Mouse (Mus musculus): Measurements from ENCODE around the gene Pla2g3. TPM values are rescaled to one million over a fixed set of nuclear protein-coding genes. Genes with fewer than 3 reads are reported as not detected.
A peak's percentile ranks its signal among the peaks of the same experiment; 100 is the strongest.

The Pla2g3 gene
- polyA plus RNA-seq, 1 experiment from 2014 or later: 0.33 TPM

DNA sequence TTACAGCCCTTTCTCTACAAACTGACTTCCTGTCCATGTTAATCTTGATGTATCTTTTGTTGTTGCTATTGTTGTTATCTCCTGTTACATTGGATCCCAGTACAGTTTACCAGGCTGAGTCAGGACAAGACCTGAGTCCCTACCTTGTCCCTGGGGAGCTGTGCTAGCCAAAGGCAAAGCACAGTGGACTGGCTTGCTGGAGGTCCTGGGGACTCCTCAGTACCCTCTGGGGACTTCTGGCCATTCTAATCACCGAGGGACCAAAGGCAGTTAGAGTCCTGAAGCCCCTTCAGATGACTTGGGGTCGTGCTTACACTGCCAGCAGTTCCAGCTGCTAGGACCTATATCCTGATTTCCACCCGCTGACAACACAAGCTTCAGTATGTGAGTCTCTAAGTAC, 33.6 kb upstream of the Pla2g3 start:
- H3K9me3 ChIP-seq (ENCODE audit: control insufficient read depth, low read length): no peaks in the 10 kb centered on the region
- no peak overlapping the region for H3K9ac ChIP-seq (ENCODE audit: low read depth, low read length)
- 94% methylated on average over 3 of the region's 3 CpGs for WGBS
- H3K27me3 ChIP-seq (replicated peaks; ENCODE audit: control insufficient read depth, insufficient read depth, low read length): no peaks in the 10 kb centered on the region
- H3K4me2 ChIP-seq (ENCODE audit: low read depth, low read length): no peak overlapping the region
- H3K4me1 ChIP-seq (ENCODE audit: control insufficient read depth, insufficient read depth, low read length): peaks cover 16% of the 10 kb centered on the region
- ATAC-seq: no peak
- no peak overlapping the region for H3K27ac ChIP-seq (ENCODE audit: low read length)
- no peaks in the 10 kb centered on the region; the same call in 1 of the 2 replicates for H3K36me3 ChIP-seq (ENCODE audit: control insufficient read depth, insufficient read depth, low read length)
- no peak overlapping the region for H3K4me3 ChIP-seq (ENCODE audit: low read length)

DNA sequence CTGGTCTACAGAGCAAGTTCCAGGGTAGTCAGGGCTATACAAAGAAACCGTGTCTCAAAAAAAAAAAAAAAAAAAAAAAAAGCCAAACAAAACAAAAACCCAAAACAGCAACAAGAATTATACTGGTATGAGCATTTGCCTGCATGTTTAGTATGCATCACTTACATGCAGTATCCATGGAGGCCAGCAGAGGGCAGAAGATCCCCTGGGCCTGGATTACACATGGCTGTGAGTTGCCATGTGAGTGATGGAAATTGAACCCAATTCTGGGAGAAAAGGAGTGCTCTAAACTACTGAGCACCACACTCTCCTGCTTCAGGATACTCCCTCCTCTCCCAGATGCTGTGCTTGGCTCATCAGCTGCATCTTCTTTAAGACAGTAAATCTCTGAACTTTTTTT, 31.7 kb upstream of the Pla2g3 start:
- Histone ChIP-seq H3K4me1 (ENCODE audit: control insufficient read depth, insufficient read depth, low read length) (peaks cover 8% of the 10 kb centered on the region), H3K4me3 (ENCODE audit: low read length) (no peak overlapping the region), H3K4me2 (ENCODE audit: low read depth, low read length) (no peak overlapping the region), H3K36me3 (ENCODE audit: control insufficient read depth, insufficient read depth, low read length) (no peaks in the 10 kb centered on the region; the same call in 1 of the 2 replicates), H3K9ac (ENCODE audit: low read depth, low read length) (no peak overlapping the region), H3K27me3 (replicated peaks; ENCODE audit: control insufficient read depth, insufficient read depth, low read length) (no peaks in the 10 kb centered on the region), H3K27ac (ENCODE audit: low read length) (no peak overlapping the region), H3K9me3 (ENCODE audit: control insufficient read depth, low read length) (no peaks in the 10 kb centered on the region)
- 31% methylated on average over 1 of the region's 1 CpGs for WGBS
- ATAC-seq: no peak

DNA sequence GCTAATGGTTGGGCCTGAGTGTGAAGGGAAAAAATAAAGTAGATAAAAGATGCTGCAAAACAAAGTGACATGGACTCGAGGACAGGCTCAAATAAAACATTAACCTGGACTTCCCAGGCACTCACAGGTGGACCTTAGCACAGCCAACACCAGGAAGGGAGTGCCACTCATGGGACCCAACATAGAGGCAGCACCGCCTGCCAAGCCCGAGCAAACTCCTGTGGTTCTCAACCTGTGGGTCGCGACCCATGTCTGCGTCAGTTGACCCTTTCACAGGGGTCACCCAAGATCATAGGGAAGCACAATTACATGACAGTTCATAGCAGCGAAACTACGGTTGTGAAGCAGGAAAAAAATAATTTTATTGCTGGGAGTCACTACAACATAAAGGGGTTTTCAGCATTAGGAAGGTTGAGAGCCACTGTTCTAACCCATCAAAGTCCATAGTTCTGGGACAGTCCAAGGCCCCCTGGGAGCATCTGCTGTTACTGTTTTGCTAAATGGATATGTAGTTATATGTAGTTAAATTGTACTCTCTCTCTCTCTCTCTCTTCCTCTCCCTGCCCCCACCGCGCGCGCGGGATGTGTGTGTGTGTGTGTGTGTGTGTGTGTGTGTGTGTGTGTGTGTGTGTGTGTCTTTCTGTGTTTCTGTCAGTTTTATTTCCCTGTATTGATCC, 29.5 kb upstream of the Pla2g3 start:
- H3K27me3 ChIP-seq (replicated peaks; ENCODE audit: control insufficient read depth, insufficient read depth, low read length): no peaks in the 10 kb centered on the region
- H3K9ac ChIP-seq (ENCODE audit: low read depth, low read length): peak overlapping the region; percentile 37; the same call in 1 of the 2 replicates
- H3K9me3 ChIP-seq (ENCODE audit: control insufficient read depth, low read length): no peaks in the 10 kb centered on the region
- peak overlapping the region; percentile 91 for H3K27ac ChIP-seq (ENCODE audit: low read length)
- 65% methylated on average over 12 of the region's 13 CpGs for WGBS
- no peak overlapping the region; the same call in 1 of the 2 replicates for H3K4me3 ChIP-seq (ENCODE audit: low read length)
- peaks cover 4% of the 10 kb centered on the region for H3K4me1 ChIP-seq (ENCODE audit: control insufficient read depth, insufficient read depth, low read length)
- no peaks in the 10 kb centered on the region; the same call in 1 of the 2 replicates for H3K36me3 ChIP-seq (ENCODE audit: control insufficient read depth, insufficient read depth, low read length)
- H3K4me2 ChIP-seq (ENCODE audit: low read depth, low read length): peak overlapping the region; percentile 37
- ATAC-seq: peak; percentile 88

DNA sequence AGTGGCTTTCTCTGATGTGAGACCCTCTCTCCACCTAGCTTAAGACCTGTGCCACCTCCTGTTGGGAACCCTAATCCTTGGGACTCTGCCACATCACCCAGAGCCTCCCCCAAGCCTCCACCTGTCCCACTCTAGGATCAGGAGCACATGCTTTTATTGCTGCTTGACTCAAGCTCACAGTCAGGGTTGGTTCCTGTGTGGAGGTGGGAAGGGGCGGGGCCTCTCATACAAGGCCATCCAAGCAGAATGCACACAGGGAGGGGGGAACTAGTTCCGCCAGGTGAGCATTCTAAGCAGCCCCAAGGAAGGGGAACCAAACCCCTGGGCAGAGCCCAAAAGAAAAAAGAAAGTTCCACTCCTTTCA, 29.0 kb upstream of the Pla2g3 start:
- peaks cover 4% of the 10 kb centered on the region; the same call in 1 of the 2 replicates for H3K4me1 ChIP-seq (ENCODE audit: control insufficient read depth, insufficient read depth, low read length)
- no peak overlapping the region for H3K4me3 ChIP-seq (ENCODE audit: low read length)
- H3K9me3 ChIP-seq (ENCODE audit: control insufficient read depth, low read length): no peaks in the 10 kb centered on the region
- H3K9ac ChIP-seq (ENCODE audit: low read depth, low read length): no peak overlapping the region
- peak overlapping the region; percentile 37; the same call in 1 of the 2 replicates for H3K4me2 ChIP-seq (ENCODE audit: low read depth, low read length)
- 62% methylated on average over 2 of the region's 2 CpGs for WGBS
- H3K36me3 ChIP-seq (ENCODE audit: control insufficient read depth, insufficient read depth, low read length): no peaks in the 10 kb centered on the region; the same call in 1 of the 2 replicates
- peak; percentile 82 for ATAC-seq
- H3K27me3 ChIP-seq (replicated peaks; ENCODE audit: control insufficient read depth, insufficient read depth, low read length): no peaks in the 10 kb centered on the region
- H3K27ac ChIP-seq (ENCODE audit: low read length): peak overlapping the region; percentile 91

DNA sequence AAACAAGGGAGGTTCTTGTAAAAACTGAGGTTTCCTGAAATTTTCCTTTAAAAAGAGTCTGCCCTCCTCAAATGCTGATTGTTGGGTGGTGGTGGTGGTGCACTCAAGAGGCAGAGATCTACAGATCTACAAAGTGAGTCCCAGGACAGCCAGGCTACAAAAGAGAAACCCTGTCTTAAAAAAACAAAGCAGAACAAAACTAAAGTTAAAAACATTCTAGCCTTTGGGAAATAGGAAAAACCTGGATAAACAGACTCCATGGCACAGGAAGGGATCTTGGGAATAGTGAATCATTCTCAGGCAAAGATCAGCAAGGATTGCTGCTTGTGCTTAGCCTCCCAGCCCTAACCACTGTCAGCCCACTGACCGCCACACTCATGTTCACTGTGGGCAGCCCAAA, 25.2 kb upstream of the Pla2g3 start:
- Histone ChIP-seq H3K27me3 (replicated peaks; ENCODE audit: control insufficient read depth, insufficient read depth, low read length) (no peaks in the 10 kb centered on the region), H3K4me2 (ENCODE audit: low read depth, low read length) (no peak overlapping the region), H3K4me1 (ENCODE audit: control insufficient read depth, insufficient read depth, low read length) (peaks cover 3% of the 10 kb centered on the region; the same call in 1 of the 2 replicates), H3K4me3 (ENCODE audit: low read length) (no peak overlapping the region), H3K9me3 (ENCODE audit: control insufficient read depth, low read length) (no peaks in the 10 kb centered on the region), H3K27ac (ENCODE audit: low read length) (no peak overlapping the region), H3K36me3 (ENCODE audit: control insufficient read depth, insufficient read depth, low read length) (no peaks in the 10 kb centered on the region), H3K9ac (ENCODE audit: low read depth, low read length) (no peak overlapping the region)
- ATAC-seq: no peak
- 93% methylated on average over 1 of the region's 1 CpGs for WGBS

DNA sequence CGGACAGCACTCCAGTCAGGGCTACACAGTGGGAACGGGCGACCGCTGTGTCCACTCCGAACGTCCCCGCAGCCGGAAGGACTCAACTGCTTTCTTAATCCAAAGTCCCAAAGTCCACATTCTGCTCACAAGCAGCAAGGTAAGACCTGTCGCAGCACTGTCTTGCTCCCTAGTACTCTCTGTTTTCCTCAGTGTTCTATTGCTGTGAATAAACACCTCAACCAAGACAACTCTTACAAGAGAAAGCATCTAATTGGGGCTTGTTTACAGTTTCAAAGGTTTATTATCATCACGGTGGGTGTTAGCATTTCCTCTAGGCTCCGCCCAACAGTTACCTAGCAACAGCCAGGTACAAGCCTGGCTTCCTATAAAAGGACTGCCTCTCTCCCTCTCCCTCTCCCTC, 16.6 kb upstream of the Pla2g3 start:
- peak overlapping the region; percentile 39; the same call in 1 of the 2 replicates for H3K9ac ChIP-seq (ENCODE audit: low read depth, low read length)
- no peaks in the 10 kb centered on the region for H3K27me3 ChIP-seq (replicated peaks; ENCODE audit: control insufficient read depth, insufficient read depth, low read length)
- H3K4me2 ChIP-seq (ENCODE audit: low read depth, low read length): peak overlapping the region; percentile 43
- H3K36me3 ChIP-seq (ENCODE audit: control insufficient read depth, insufficient read depth, low read length): no peaks in the 10 kb centered on the region
- ATAC-seq: peak; percentile 81
- peak overlapping the region; percentile 10 for H3K4me3 ChIP-seq (ENCODE audit: low read length)
- no peaks in the 10 kb centered on the region for H3K9me3 ChIP-seq (ENCODE audit: control insufficient read depth, low read length)
- H3K27ac ChIP-seq (ENCODE audit: low read length): no peak overlapping the region
- WGBS: 16% methylated on average over 11 of the region's 11 CpGs
- H3K4me1 ChIP-seq (ENCODE audit: control insufficient read depth, insufficient read depth, low read length): no peaks in the 10 kb centered on the region; the same call in 1 of the 2 replicates

DNA sequence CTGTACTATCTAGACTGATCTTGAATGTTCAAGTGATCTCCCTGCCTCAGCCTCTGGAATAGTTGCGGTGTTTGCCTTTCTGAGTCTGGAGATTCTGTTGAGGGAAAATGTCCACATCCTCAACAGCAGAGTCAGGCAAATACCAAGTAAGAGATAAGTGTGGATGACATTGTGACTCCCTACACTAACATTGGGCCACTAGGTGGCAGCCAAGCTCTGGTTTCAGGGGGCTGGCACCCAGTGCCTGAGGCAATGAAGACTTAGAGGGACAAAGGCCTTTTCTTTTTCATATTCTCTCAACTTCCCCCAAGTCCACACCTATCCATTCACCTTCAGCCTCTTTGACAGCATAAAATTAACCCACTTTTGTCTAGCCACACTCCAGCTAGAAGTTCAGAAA, 15.6 kb upstream of the Pla2g3 start:
- Histone ChIP-seq H3K4me3 (ENCODE audit: low read length) (no peak overlapping the region), H3K27me3 (replicated peaks; ENCODE audit: control insufficient read depth, insufficient read depth, low read length) (no peaks in the 10 kb centered on the region), H3K36me3 (ENCODE audit: control insufficient read depth, insufficient read depth, low read length) (no peaks in the 10 kb centered on the region), H3K4me1 (ENCODE audit: control insufficient read depth, insufficient read depth, low read length) (no peaks in the 10 kb centered on the region; the same call in 1 of the 2 replicates), H3K9ac (ENCODE audit: low read depth, low read length) (no peak overlapping the region), H3K4me2 (ENCODE audit: low read depth, low read length) (no peak overlapping the region), H3K9me3 (ENCODE audit: control insufficient read depth, low read length) (no peaks in the 10 kb centered on the region), H3K27ac (ENCODE audit: low read length) (no peak overlapping the region)
- ATAC-seq: peak; percentile 75
- 34% methylated on average over 1 of the region's 1 CpGs for WGBS

DNA sequence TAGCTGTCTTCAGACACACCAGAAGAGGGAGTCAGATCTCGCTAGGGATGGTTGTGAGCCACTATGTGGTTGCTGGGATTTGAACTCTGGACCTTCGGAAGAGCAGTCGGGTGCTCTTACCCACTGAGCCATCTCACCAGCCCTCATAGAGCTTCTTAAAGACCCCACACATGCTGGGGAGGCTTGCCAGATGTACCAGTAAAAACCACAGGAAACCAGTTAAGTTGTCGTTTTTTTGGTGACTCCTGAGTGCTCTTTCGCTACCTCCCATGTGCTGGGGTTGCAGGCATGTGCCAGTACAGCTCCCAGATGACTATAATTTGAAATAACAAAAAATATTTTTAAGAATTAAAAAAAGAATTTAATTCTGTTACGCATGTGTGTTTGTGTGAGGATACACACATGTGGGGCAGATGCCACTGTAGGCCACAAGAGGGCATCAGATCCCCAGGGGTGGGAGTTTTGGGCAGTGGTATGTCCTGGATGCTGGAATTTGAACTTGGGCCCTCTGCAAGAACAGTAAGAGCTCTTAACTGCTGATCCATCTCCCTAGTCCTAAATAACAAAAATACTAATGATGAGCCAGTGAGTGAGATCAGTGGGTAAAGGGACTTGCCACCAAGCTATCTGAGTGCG, 13.5 kb upstream of the Pla2g3 start:
- ATAC-seq: no peak
- H3K27ac ChIP-seq (ENCODE audit: low read length): no peak overlapping the region
- 84% methylated on average over 7 of the region's 7 CpGs for WGBS

DNA sequence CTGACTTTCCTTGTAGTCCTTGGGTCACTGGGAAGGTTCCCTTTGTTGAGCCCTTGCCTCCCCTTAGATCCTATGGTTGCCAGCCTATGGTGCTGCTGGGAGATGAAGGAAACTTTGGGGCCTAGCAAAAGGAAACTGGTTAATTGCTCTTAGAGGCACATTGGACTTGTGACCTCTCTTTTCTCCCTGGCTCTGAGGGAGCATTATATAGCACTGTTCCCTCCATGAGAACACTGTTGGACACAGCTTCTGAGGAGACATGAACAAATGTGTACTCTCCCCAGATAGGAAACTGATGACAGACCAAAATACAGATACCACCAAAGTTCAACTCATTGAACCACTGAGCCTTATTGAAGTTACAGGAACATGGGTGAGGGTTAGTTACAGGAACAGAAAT, 12.6 kb upstream of the Pla2g3 start:
- Histone ChIP-seq H3K27ac (ENCODE audit: low read length) (peak overlapping the region; percentile 16; the same call in 1 of the 2 replicates), H3K9me3 (ENCODE audit: control insufficient read depth, low read length) (no peaks in the 10 kb centered on the region), H3K4me2 (ENCODE audit: low read depth, low read length) (no peak overlapping the region), H3K9ac (ENCODE audit: low read depth, low read length) (no peak overlapping the region), H3K4me3 (ENCODE audit: low read length) (no peak overlapping the region), H3K36me3 (ENCODE audit: control insufficient read depth, insufficient read depth, low read length) (no peaks in the 10 kb centered on the region), H3K4me1 (ENCODE audit: control insufficient read depth, insufficient read depth, low read length) (no peaks in the 10 kb centered on the region), H3K27me3 (replicated peaks; ENCODE audit: control insufficient read depth, insufficient read depth, low read length) (no peaks in the 10 kb centered on the region)
- ATAC-seq: peak; percentile 57

More for the DNA sequence above, 13.5 kb upstream of the Pla2g3 start:
- Histone ChIP-seq H3K4me3 (ENCODE audit: low read length) (no peak overlapping the region), H3K9me3 (ENCODE audit: control insufficient read depth, low read length) (no peaks in the 10 kb centered on the region), H3K9ac (ENCODE audit: low read depth, low read length) (no peak overlapping the region), H3K4me1 (ENCODE audit: control insufficient read depth, insufficient read depth, low read length) (no peaks in the 10 kb centered on the region; the same call in 1 of the 2 replicates), H3K27me3 (replicated peaks; ENCODE audit: control insufficient read depth, insufficient read depth, low read length) (no peaks in the 10 kb centered on the region), H3K4me2 (ENCODE audit: low read depth, low read length) (no peak overlapping the region), H3K36me3 (ENCODE audit: control insufficient read depth, insufficient read depth, low read length) (no peaks in the 10 kb centered on the region)

Data from intestine, embryonic 16.5 days (tissue).